In the genomic region with DNA sequence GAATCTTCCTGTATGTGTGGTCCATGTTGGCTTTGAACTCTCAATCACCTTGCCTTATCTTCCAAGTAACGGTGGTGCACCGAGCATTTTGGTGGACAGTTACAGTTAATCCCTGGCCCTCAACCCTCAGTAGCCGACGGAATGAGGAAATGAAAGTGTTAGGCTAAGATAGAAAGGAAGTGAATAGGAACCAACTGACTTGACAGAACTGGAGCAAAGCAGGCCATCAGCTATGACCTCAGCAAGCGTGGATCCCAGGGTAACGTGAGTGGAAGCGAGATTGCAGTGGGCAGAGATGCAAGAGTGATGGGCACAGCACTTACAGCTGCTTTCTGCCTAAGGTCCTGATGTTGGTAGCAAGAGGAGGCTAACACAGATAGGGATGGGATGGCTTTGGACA, we compare ENCODE assay signal across 29 mouse cellular contexts. TPM values are rescaled to one million over a fixed set of nuclear protein-coding genes. Genes with fewer than 3 reads are reported as not detected.
A peak's percentile ranks its signal among the peaks of the same experiment; 100 is the strongest.
DNase-seq lines count a peak whose midpoint lies in the region; ATAC-seq and TF ChIP-seq lines count a peak whose summit lies in the region.
"Had no signal": no experiment of that assay in that cellular context is flagged by ENCODE, and none has a peak within 500 bp of the region (broad histone marks: within the 10 kb centered on the region; RNA-seq: fewer than 3 reads in every experiment).

No protein-coding gene starts in this region.

- H3K4me1 ChIP-seq in spleen, adult 2 months (ENCODE audit: control insufficient read depth, insufficient read depth, insufficient read length), result peaks cover 4% of the 10 kb centered on the region; the same call in 1 of the 2 replicates
- peaks cover 51% of the 10 kb centered on the region for H3K4me1 ChIP-seq in megakaryocyte, embryonic 14.5 days
- H3K4me1 ChIP-seq in kidney, embryonic 14.5 days (ENCODE audit: control insufficient read depth, insufficient read depth, low read length), result no peaks in the 10 kb centered on the region
- H3K4me1 ChIP-seq: hindbrain, embryonic 12.5 days; limb, embryonic 13.5 days; lung, embryonic 15.5 days; midbrain, embryonic 12.5 days had no signal

- no peaks in the 10 kb centered on the region for H3K9me3 ChIP-seq in megakaryocyte, embryonic 14.5 days
- no peaks in the 10 kb centered on the region for H3K9me3 ChIP-seq in kidney, embryonic 14.5 days (ENCODE audit: control insufficient read depth, low read length)
- H3K9me3 ChIP-seq: G1E; heart, embryonic 15.5 days; hindbrain, embryonic 12.5 days; limb, embryonic 13.5 days; lung, embryonic 15.5 days; midbrain, embryonic 12.5 days had no signal

- ATAC-seq in common myeloid progenitor, adult 5-6 weeks (replicated peaks; ENCODE audit: low read depth, poor library complexity, severe bottlenecking), result peak; percentile 92
- no peak for ATAC-seq in kidney, embryonic 14.5 days (ENCODE audit: low FRiP score, low TSS enrichment)
- ATAC-seq: forebrain, embryonic 16.5 days; intestine, postnatal 0 days; Patski had no signal

- TF ChIP-seq POLR2A in spleen, adult 2 months (IDR thresholded peaks at IDR 0.05; ENCODE audit: low read depth, low read length), result no peak

- H3K4me3 ChIP-seq in spleen, adult 2 months (ENCODE audit: extremely low read depth, insufficient read depth, insufficient read length), result no peak overlapping the region
- H3K4me3 ChIP-seq in megakaryocyte, embryonic 14.5 days (replicated peaks), result peak overlapping the region; percentile 54
- H3K4me3 ChIP-seq in kidney, embryonic 14.5 days (ENCODE audit: low read length), result no peak overlapping the region
- H3K4me3 ChIP-seq: erythroblast, embryonic 14.5 days; gastrocnemius, adult 2 months; heart, embryonic 15.5 days; hindbrain, embryonic 12.5 days; limb, embryonic 13.5 days; lung, embryonic 15.5 days; midbrain, embryonic 12.5 days had no signal

- 35% methylated on average over 7 of the region's 7 CpGs for WGBS in spleen, adult 2 months
- 93% methylated on average over 7 of the region's 7 CpGs for WGBS in kidney, embryonic 14.5 days

- H3K4me2 ChIP-seq in kidney, embryonic 14.5 days (replicated peaks; ENCODE audit: low read depth, low read length), result no peak overlapping the region
- H3K4me2 ChIP-seq: heart, embryonic 15.5 days; hindbrain, embryonic 12.5 days; limb, embryonic 13.5 days; liver, embryonic 11.5 days; lung, embryonic 15.5 days; midbrain, embryonic 12.5 days had no signal

- no peak for TF ChIP-seq CTCF in spleen, adult 2 months (IDR thresholded peaks at IDR 0.05; ENCODE audit: extremely low read depth, insufficient read depth, insufficient read length, insufficient replicate concordance)

- H3K9ac ChIP-seq in kidney, embryonic 14.5 days (ENCODE audit: low read depth, low read length), result no peak overlapping the region
- H3K9ac ChIP-seq: heart, embryonic 15.5 days; hindbrain, embryonic 12.5 days; limb, embryonic 13.5 days; lung, embryonic 15.5 days; midbrain, embryonic 12.5 days had no signal

- no peaks in the 10 kb centered on the region for H3K27me3 ChIP-seq in spleen, adult 2 months (ENCODE audit: control insufficient read depth, insufficient read depth, low read length)
- H3K27me3 ChIP-seq in megakaryocyte, embryonic 14.5 days (replicated peaks), result no peaks in the 10 kb centered on the region
- H3K27me3 ChIP-seq in splenic B cell, adult 2 months (ENCODE audit: control insufficient read depth, insufficient read depth, low read length, poor library complexity, severe bottlenecking), result no peaks in the 10 kb centered on the region
- H3K27me3 ChIP-seq in kidney, embryonic 14.5 days (ENCODE audit: control insufficient read depth, insufficient read depth, low read length), result no peaks in the 10 kb centered on the region
- H3K27me3 ChIP-seq: heart, embryonic 15.5 days; hindbrain, embryonic 12.5 days; limb, embryonic 13.5 days; lung, embryonic 15.5 days; midbrain, embryonic 12.5 days; Patski had no signal

- H3K36me3 ChIP-seq in spleen, adult 2 months (ENCODE audit: control insufficient read depth, insufficient read depth, low read length), result peaks cover 17% of the 10 kb centered on the region
- H3K36me3 ChIP-seq in megakaryocyte, embryonic 14.5 days (replicated peaks; ENCODE audit: low read length), result peaks cover 91% of the 10 kb centered on the region
- peaks cover 7% of the 10 kb centered on the region for H3K36me3 ChIP-seq in splenic B cell, adult 2 months (ENCODE audit: control insufficient read depth, insufficient read depth, low read length, poor library complexity, severe bottlenecking)
- H3K36me3 ChIP-seq in kidney, embryonic 14.5 days (ENCODE audit: control insufficient read depth, insufficient read depth, low read length), result peaks cover 61% of the 10 kb centered on the region

- H3K27ac ChIP-seq in spleen, adult 2 months (ENCODE audit: insufficient read depth, low read length), result no peak overlapping the region
- H3K27ac ChIP-seq in kidney, embryonic 14.5 days (ENCODE audit: low read depth, low read length), result no peak overlapping the region
- H3K27ac ChIP-seq: gastrocnemius, adult 2 months; heart, embryonic 15.5 days; hindbrain, embryonic 12.5 days; limb, embryonic 13.5 days; lung, embryonic 15.5 days; midbrain, embryonic 12.5 days had no signal

- peak; percentile 11 to 23 for DNase-seq in spleen, adult 2 months (ENCODE audit: low read depth in 1 of 2, low spot score in 2 of 2)
- DNase-seq in spleen, adult 12 weeks (ENCODE audit: low spot score), result no peak
- peak; percentile 68 for DNase-seq in splenic B cell, adult 2 months (ENCODE audit: low read depth, low spot score)
- DNase-seq in left cerebral cortex, adult 11 months (ENCODE audit: low spot score), result no peak
- DNase-seq in lung, postnatal 36 days, result no peak
- DNase-seq: adrenal gland, postnatal 10 days; cerebellum, adult 11-12 months; cerebellum, adult 9-11 months; gastrocnemius, adult 2 months; gastrocnemius, postnatal 36 days; kidney, adult 9 months; kidney, postnatal 14 days; right cerebral cortex, adult 18-20 months; thymus, adult 18-20 months; thymus, postnatal 36 days had no signal

RNA-seq across cellular contexts. Expression of a gene that starts 31.5 kb away (rescaled TPM):
- polyA plus RNA-seq in spleen, adult 2 months (2012; rRNA removed), result 11.8 and 13.9 TPM in 2 replicates
- total RNA-seq in common myeloid progenitor, adult 5-6 weeks (2017), result 90.9 and 92.9 TPM in 2 replicates
- polyA plus RNA-seq in megakaryocyte, embryonic 14.5 days (2012; ENCODE audit: insufficient read depth, low replicate concordance), result 11.9 and 15.7 TPM in 2 replicates
- 35.0 and 46.9 TPM in 2 replicates for polyA plus RNA-seq in kidney, embryonic 14.5 days (2014; fragmentation: Nextera tagmentation; extraction: Ambion mirVana)

Comparison
In these comparisons a context has a peak if more than half of its experiments do, and no peak if none do; other contexts are left out.
1. DNase-seq: peak in spleen, adult 2 months (2 of 2) and splenic B cell, adult 2 months (single experiment); none in spleen, adult 12 weeks (single experiment), left cerebral cortex, adult 11 months (single experiment) and lung, postnatal 36 days (single experiment).